Mouse (Mus musculus) lung, embryonic 16.5 days (tissue): ENCODE results near the gene Prkag3. TPM values are rescaled to one million over a fixed set of nuclear protein-coding genes. Genes with fewer than 3 reads are reported as not detected.

Experiments used
- ATAC-seq: fragments of 200-750 bp; cut with Nextera tagmentation; 2 replicates; pipeline ENCODE4 v1.8.0; 2017; ENCODE audit warnings: low read depth, mild to moderate bottlenecking, moderate library complexity
- H3K27ac ChIP-seq: fragments of 300-500 bp; sonication (generic); 2 replicates; pipeline ENCODE4 v1.5.1; 2014; ENCODE audit warnings: mild to moderate bottlenecking, control low read depth, low read length
- H3K27me3 ChIP-seq: fragments of 300-500 bp; sonication (generic); 2 replicates; pipeline ENCODE4 v1.6.1; 2014; ENCODE audit warnings: low read depth, low read length, mixed read lengths; ENCODE audit not compliant: control insufficient read depth, insufficient read depth
- H3K36me3 ChIP-seq: fragments of 300-500 bp; sonication (generic); 2 replicates; pipeline ENCODE4 v1.6.1; 2014; ENCODE audit warnings: low read length; ENCODE audit not compliant: control insufficient read depth, insufficient read depth
- H3K4me1 ChIP-seq: fragments of 300-500 bp; sonication (generic); replicated peaks from 2 replicates; pipeline ENCODE4 v1.6.1; 2014; ENCODE audit warnings: low read length, mixed read lengths; ENCODE audit not compliant: control insufficient read depth, insufficient read depth
- H3K4me2 ChIP-seq: fragments of 300-500 bp; sonication (generic); 2 replicates; pipeline ENCODE4 v1.6.1; 2014; ENCODE audit warnings: low read depth, low read length, control low read depth
- H3K4me3 ChIP-seq: fragments of 300-500 bp; sonication (generic); 2 replicates; pipeline ENCODE4 v1.5.1; 2014; ENCODE audit warnings: mild to moderate bottlenecking, low read length, control low read depth
- H3K9ac ChIP-seq: fragments of 300-500 bp; sonication (generic); 2 replicates; pipeline ENCODE4 v1.6.1; 2014; ENCODE audit warnings: low read length, control low read depth
- H3K9me3 ChIP-seq: fragments of 300-500 bp; sonication (generic); 2 replicates; pipeline ENCODE4 v1.6.1; 2016; ENCODE audit warnings: low read length; ENCODE audit not compliant: control insufficient read depth
- WGBS: fragments of 180-500 bp; shearing (Covaris S2); extraction: QIAGEN DNeasy Blood & Tissue Kit; methylation state at CpG from one replicate; pipeline ENCODE4 v1.1.7; 2014; 5-methylcytosine and 5-hydroxymethylcytosine counted together
- polyA plus RNA-seq: library from polyadenylated mRNA; unstranded; fragments of >200 nt; fragmentation: Nextera tagmentation; extraction: Ambion mirVana; gene quantifications from 2 replicates; pipeline ENCODE4 v1.2.1, GENCODE M21; 2015

The Prkag3 gene
- 0.67 and 1.7 TPM in 2 replicates for polyA plus RNA-seq

DNA sequence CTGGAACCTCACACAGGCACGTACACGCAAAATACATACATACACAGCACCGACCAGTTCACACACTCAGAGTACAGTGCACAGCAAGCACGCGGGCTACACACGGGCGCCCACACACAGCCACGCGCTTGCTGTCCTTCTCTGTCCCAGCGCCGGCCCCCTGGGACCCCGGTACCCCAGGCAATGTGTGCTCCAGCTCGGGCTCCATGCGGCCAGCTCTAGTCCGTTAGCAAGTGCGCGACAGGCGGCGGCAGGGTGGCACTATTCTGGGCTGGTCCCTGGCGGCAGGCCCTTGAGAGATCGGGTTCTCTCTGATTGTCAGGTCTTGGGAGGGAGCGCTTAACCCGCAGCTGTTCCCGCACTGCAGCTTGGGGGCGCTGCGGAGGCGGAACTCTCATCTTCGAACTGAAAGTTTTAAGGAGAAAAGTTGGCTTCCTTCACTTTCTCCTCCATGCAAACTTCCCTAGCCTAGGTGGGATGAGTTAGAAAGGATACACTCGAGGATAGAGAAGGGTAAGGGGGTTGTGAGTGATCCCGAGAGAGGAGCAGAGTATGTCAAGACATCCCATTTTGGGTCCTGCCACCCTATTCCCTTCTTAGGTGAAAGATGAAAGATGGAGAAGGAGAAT lies at the start of gene Prkag3:
Prkag3 (minus strand) TSS at position 579 of the 629 bp plus-strand sequence.
- H3K27ac ChIP-seq = no peak within 1 kb of the TSS
- peak within 1 kb of the TSS; percentile 36 for H3K4me3 ChIP-seq
- peaks cover 6% of the 10 kb centered on the region for H3K27me3 ChIP-seq
- no peaks in the 10 kb centered on the region for H3K36me3 ChIP-seq
- H3K4me2 ChIP-seq = peak within 1 kb of the TSS; percentile 51
- no peaks in the 10 kb centered on the region for H3K9me3 ChIP-seq
- peaks cover 5% of the 10 kb centered on the region for H3K4me1 ChIP-seq
- peak within 1 kb of the TSS; percentile 53 for H3K9ac ChIP-seq
- peak; percentile 78 for ATAC-seq
- 8% methylated on average over 30 of the region's 30 CpGs for WGBS

DNA sequence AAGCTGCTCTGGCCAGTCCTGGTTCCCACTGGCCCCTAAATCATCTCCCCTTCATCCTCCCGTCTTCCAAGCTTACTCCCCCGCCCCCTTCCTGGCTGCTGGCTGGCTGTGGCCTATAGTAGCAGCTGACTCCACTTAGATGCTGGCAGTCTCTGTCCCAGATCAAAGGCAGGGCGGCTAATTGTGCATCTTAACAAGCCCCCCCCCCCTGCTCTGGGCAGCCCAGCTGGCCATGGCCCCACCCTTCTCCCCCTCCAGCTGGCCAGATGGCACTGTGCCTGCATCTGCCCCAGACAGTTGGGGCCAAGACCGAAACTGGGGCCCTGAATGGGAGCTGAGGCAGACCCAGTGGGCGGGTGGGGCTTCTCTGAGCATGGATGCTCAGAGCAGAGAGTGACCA lies 48.4 kb upstream of the Prkag3 start:
- H3K4me1 ChIP-seq = peaks cover 10% of the 10 kb centered on the region
- H3K4me2 ChIP-seq = no peak overlapping the region
- ATAC-seq = peak; percentile 68
- H3K9me3 ChIP-seq = no peaks in the 10 kb centered on the region
- no peaks in the 10 kb centered on the region for H3K36me3 ChIP-seq
- WGBS = 13% methylated on average over 5 of the region's 5 CpGs
- H3K4me3 ChIP-seq = no peak overlapping the region
- H3K27ac ChIP-seq = no peak overlapping the region
- H3K9ac ChIP-seq = no peak overlapping the region
- peaks cover 82% of the 10 kb centered on the region for H3K27me3 ChIP-seq

DNA sequence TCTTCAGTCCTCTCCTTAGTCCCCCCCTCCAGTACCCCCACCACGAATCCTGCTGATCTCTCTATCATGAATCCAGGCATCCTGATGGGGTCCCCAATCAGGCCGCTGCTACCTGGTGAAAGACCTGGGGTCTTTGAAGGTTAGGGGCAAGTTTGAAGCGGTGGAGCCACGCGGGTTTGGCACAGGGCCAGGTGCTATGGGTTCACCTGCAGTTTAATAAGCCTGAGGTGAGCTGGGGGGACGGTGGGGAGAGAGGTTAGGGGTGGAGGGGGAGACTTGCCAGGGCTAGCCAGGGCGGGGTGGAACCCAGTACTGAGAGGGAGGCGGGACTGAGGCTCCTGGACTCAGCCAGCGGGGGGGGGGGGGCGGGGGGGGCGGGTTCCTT lies 46.1 kb upstream of the Prkag3 start:
- no peak overlapping the region for H3K4me2 ChIP-seq
- 0% methylated on average over 6 of the region's 11 CpGs for WGBS
- H3K9ac ChIP-seq = no peak overlapping the region
- no peak overlapping the region for H3K4me3 ChIP-seq
- H3K36me3 ChIP-seq = no peaks in the 10 kb centered on the region
- H3K4me1 ChIP-seq = peaks cover 10% of the 10 kb centered on the region
- ATAC-seq = no peak
- H3K27ac ChIP-seq = no peak overlapping the region
- peaks cover 84% of the 10 kb centered on the region for H3K27me3 ChIP-seq
- no peaks in the 10 kb centered on the region for H3K9me3 ChIP-seq

DNA sequence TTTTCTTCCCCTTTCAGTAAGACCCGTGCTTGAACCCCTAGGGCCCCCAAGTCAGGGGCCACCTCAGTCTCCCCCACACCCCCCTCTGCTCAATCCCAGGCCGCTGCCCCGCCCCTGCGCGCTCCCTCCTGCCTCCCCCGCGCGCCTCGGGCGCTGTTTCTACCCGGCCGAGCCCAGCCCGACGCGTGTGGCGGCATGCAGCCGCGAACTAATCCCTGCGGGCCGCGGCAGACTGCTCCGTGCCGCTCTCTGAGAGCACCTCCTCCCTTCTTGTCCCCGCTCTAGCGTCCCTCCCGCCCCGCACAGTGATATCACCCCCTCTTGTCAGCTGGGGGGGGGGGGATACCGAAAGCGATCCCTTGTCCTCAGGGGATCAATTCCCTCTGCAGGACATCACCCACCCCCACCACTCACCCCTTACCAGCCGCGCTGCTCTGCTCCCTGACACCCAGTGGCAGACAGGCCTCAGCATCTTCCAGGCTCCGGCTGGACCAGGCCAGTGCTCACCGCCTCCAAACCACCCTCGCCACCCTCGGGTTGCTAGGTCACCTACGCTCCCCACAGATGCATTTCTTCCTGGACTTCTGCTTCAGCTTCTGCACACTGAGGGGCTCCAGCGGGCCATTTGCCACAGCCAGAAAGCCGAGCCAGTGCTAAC lies 45.6 kb upstream of the Prkag3 start:
- WGBS = under 1% methylated on average over 32 of the region's 38 CpGs
- peak overlapping the region; percentile 38 for H3K4me2 ChIP-seq
- H3K27me3 ChIP-seq = peaks cover 85% of the 10 kb centered on the region
- H3K4me1 ChIP-seq = peaks cover 10% of the 10 kb centered on the region
- no peak overlapping the region for H3K9ac ChIP-seq
- ATAC-seq = peak; percentile 21; the same call in 1 of the 2 replicates
- no peak overlapping the region for H3K27ac ChIP-seq
- H3K4me3 ChIP-seq = peak overlapping the region; percentile 23
- no peaks in the 10 kb centered on the region for H3K36me3 ChIP-seq
- no peaks in the 10 kb centered on the region for H3K9me3 ChIP-seq

GRCm38 (mm10) chr1:74792831-74793660 lies 44.0 kb upstream of the Prkag3 start:
- no peak overlapping the region for H3K4me3 ChIP-seq
- no peak overlapping the region for H3K27ac ChIP-seq
- H3K4me2 ChIP-seq = no peak overlapping the region
- WGBS = 16% methylated on average over 19 of the region's 19 CpGs
- peaks cover 87% of the 10 kb centered on the region for H3K27me3 ChIP-seq
- no peak overlapping the region for H3K9ac ChIP-seq
- no peaks in the 10 kb centered on the region for H3K36me3 ChIP-seq
- peaks cover 10% of the 10 kb centered on the region for H3K4me1 ChIP-seq
- H3K9me3 ChIP-seq = no peaks in the 10 kb centered on the region
- no peak for ATAC-seq

GRCm38 (mm10) chr1:74791249-74791648 lies 42.2 kb upstream of the Prkag3 start, which contains the start of gene Wnt10a:
TSS of gene Wnt10a (plus strand) at chr1:74791516.
- Histone ChIP-seq H3K27me3 (peaks cover 92% of the 10 kb centered on the region), H3K9me3 (no peaks in the 10 kb centered on the region), H3K4me1 (peaks cover 10% of the 10 kb centered on the region), H3K4me3 (peak within 1 kb of the TSS; percentile 37), H3K9ac (peak within 1 kb of the TSS; percentile 9; the same call in 1 of the 2 replicates), H3K36me3 (no peaks in the 10 kb centered on the region), H3K27ac (no peak within 1 kb of the TSS), H3K4me2 (peak within 1 kb of the TSS; percentile 60)
- WGBS = 2% methylated on average over 11 of the region's 11 CpGs
- no peak for ATAC-seq

GRCm38 (mm10) chr1:74790095-74790494 lies 41.1 kb upstream of the Prkag3 start:
- Histone ChIP-seq H3K27ac (no peak overlapping the region), H3K4me3 (no peak overlapping the region), H3K9ac (no peak overlapping the region), H3K27me3 (peaks cover 91% of the 10 kb centered on the region), H3K9me3 (no peaks in the 10 kb centered on the region), H3K4me1 (peaks cover 10% of the 10 kb centered on the region), H3K36me3 (no peaks in the 10 kb centered on the region), H3K4me2 (no peak overlapping the region)
- WGBS = 16% methylated on average over 3 of the region's 3 CpGs
- ATAC-seq = no peak

GRCm38 (mm10) chr1:74788603-74789176 lies 39.7 kb upstream of the Prkag3 start:
- H3K27ac ChIP-seq = no peak overlapping the region
- H3K4me3 ChIP-seq = no peak overlapping the region
- H3K4me1 ChIP-seq = peaks cover 12% of the 10 kb centered on the region
- H3K9ac ChIP-seq = no peak overlapping the region
- H3K9me3 ChIP-seq = no peaks in the 10 kb centered on the region
- peaks cover 90% of the 10 kb centered on the region for H3K27me3 ChIP-seq
- WGBS = 9% methylated on average over 6 of the region's 6 CpGs
- no peak overlapping the region for H3K4me2 ChIP-seq
- no peak for ATAC-seq
- H3K36me3 ChIP-seq = no peaks in the 10 kb centered on the region

GRCm38 (mm10) chr1:74787846-74788245 lies 38.8 kb upstream of the Prkag3 start:
- no peak overlapping the region for H3K4me3 ChIP-seq
- no peak overlapping the region for H3K9ac ChIP-seq
- H3K36me3 ChIP-seq = no peaks in the 10 kb centered on the region
- ATAC-seq = peak; percentile 32; the same call in 1 of the 2 replicates
- WGBS = 6% methylated on average over 7 of the region's 7 CpGs
- no peaks in the 10 kb centered on the region for H3K9me3 ChIP-seq
- peaks cover 12% of the 10 kb centered on the region for H3K4me1 ChIP-seq
- H3K27ac ChIP-seq = no peak overlapping the region
- peaks cover 90% of the 10 kb centered on the region for H3K27me3 ChIP-seq
- no peak overlapping the region for H3K4me2 ChIP-seq
